Mouse (Mus musculus): ENCODE data around the gene Pold3. TPM values are rescaled to one million over a fixed set of nuclear protein-coding genes. Genes with fewer than 3 reads are reported as not detected.

Pold3 gene
- polyA plus RNA-seq, 1 experiment from 2014 or later: 94.5 TPM

Other genes with a start within 250 kb of the Pold3 start
- gene Rnf169, start 141.1 kb downstream of the Pold3 start, polyA plus RNA-seq (2014; fragmentation: Nextera tagmentation; extraction: Ambion mirVana): 3.7 and 4.3 TPM in 2 replicates
- gene Chrdl2, start 115.4 kb downstream of the Pold3 start, polyA plus RNA-seq (2014; fragmentation: Nextera tagmentation; extraction: Ambion mirVana): 0.19 and 0.39 TPM in 2 replicates
- gene Lipt2, start 37.7 kb upstream of the Pold3 start, polyA plus RNA-seq (2014; fragmentation: Nextera tagmentation; extraction: Ambion mirVana): 18.1 and 19.0 TPM in 2 replicates
- 10.9 and 11.4 TPM in 2 replicates for gene Kcne3, start 54.9 kb upstream of the Pold3 start, polyA plus RNA-seq (2014; fragmentation: Nextera tagmentation; extraction: Ambion mirVana)
- 2.6 and 3.0 TPM in 2 replicates for gene Pgm2l1, start 105.8 kb upstream of the Pold3 start, polyA plus RNA-seq (2014; fragmentation: Nextera tagmentation; extraction: Ambion mirVana)
- gene P4ha3, start 164.0 kb upstream of the Pold3 start, polyA plus RNA-seq (2014; fragmentation: Nextera tagmentation; extraction: Ambion mirVana): 5.9 and 7.1 TPM in 2 replicates

Data from liver, embryonic 11.5 days (tissue).